Mouse (Mus musculus): ENCODE measurements around the gene Calr3. TPM values are rescaled to one million over a fixed set of nuclear protein-coding genes. Genes with fewer than 3 reads are reported as not detected.

The Calr3 gene
- polyA plus RNA-seq (2021; fragmentation: Nextera tagmentation), result 1.0 and 1.5 TPM in 2 replicates
- long read RNA-seq, experiment 1, transcript Calr3-201 (9 exons, 1,769 nt), result major isoform, 5 of 6 reads
- long read RNA-seq, experiment 1, partial matches to known transcripts, result 0 of 6 reads
- long read RNA-seq, experiment 1, other reads (novel, unspliced or antisense), result 0 of 6 reads
- long read RNA-seq, experiment 2, partial matches to known transcripts, result 0 of 5 reads
- long read RNA-seq, experiment 2, other reads (novel, unspliced or antisense), result 1 of 5 reads

DNA sequence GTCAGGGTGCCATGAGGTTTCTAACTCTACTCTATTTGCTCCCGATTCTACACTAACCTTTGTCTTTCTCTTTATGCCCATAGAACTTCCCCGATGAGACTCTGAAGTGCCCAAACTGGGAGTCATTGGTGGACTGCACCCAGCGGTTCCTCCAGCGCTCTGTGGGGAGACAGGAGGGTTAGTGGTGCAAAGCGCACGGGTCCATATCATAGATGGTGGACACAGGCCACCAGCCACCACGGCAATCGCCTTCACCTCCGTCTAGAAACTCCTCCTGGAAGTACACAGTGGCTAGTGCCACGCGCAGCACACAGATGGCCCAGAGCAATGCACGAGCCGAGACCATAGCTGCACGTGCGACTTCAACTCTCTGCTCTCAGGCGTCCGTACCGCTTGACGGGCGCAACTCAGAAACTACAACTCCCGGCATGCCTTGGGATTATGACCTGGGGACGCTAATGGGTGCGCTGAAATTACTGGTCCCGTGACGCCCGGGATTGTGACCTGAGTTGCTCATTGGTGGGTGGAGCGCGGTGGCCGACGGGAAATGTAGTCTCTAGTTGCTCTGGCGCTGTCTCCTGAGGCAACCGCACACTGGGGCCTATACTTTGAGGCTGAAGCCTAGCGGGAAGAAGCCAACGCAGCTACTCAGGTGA, at the start of gene Calr3, which contains the start of gene 1700030K09Rik:
TSS of gene Calr3 (minus strand) at position 533 of the 656 bp plus-strand sequence.
TSS of gene 1700030K09Rik (plus strand) at position 543 of the 656 bp plus-strand sequence.

DNA sequence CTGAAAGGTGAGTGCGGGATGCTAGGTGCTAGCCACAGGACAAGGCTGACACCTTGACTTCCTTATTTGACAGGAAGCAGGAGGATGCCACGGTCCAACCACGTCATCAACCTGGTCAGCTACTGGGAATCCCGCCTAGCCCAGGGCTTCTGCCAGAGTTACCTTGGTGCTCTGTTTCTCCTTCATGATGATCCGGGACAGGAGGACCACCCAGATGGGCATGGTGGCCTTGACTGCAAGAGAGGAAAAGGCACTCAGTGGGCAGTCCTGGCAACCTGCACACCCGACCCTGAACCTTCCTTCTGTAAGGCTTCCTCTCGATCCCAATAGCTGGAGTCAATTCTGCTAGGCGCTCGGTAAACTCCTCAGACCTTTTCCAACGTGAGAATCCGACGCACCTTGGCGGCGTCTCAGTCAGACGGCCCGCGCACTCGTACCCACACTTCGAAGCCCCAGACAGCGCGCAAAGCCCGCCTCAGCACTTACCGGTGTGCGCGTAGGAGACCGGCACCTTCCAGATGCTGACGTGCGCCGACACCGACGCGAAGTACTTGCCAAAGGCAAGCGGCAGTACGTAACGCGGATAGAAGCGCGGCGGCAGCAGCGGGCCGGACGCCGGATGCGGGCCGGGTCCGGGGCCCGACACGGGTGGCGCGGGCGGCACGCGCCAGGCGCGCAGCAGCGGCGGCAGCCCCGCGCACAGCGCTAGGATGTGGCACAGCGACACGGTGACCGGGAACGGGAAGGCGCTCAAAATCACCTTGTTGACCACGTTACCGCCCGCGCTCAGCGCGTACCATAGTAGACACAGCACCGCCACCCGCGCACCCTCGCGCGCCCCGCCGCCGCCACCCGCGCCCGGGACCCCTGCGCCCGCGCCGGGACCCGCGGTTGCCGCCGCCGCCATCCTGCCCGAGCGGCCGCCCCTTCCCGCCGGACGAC, 48.3 kb upstream of the Calr3 start, which contains the start of gene Slc35e1:
TSS of gene Slc35e1 (minus strand) at position 935 of the 942 bp plus-strand sequence.

DNA sequence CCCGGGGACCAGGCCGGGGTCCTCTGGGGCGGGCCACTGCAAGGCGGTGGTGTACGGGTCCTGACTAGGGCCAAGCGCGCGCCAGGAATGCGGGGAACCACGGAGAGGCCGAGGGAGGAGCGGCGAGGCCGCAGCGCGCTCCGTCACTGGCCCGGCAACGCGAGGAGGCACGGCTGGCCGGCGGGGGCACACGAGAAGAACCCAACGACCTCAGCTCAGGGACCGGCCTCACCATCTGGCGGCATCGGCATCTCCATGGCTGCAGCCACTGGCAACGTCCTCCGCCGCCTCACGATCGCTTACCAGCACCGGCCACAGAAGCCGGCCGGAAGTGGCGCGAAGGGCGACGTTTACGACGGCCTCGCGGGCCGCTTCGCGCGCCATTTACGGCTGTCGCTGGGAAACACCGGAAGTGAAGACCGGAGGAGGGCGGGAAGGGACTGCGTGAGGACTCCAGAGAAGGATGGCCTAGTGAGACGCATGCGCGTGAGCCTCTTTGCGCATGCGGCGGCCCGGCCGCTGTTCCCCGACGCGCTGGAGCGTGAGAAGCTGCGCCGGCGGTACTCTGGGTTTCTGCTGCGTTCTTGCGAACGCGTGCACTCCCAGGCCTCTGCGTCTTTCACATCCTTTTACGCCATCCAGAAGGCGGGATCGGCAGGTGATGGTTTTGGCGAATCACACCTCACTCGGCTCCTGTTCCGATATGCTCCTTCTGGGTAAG, 31.3 kb upstream of the Calr3 start, which contains the start of gene Cherp:
TSS of gene Cherp (minus strand) at position 401 of the 721 bp plus-strand sequence.

DNA sequence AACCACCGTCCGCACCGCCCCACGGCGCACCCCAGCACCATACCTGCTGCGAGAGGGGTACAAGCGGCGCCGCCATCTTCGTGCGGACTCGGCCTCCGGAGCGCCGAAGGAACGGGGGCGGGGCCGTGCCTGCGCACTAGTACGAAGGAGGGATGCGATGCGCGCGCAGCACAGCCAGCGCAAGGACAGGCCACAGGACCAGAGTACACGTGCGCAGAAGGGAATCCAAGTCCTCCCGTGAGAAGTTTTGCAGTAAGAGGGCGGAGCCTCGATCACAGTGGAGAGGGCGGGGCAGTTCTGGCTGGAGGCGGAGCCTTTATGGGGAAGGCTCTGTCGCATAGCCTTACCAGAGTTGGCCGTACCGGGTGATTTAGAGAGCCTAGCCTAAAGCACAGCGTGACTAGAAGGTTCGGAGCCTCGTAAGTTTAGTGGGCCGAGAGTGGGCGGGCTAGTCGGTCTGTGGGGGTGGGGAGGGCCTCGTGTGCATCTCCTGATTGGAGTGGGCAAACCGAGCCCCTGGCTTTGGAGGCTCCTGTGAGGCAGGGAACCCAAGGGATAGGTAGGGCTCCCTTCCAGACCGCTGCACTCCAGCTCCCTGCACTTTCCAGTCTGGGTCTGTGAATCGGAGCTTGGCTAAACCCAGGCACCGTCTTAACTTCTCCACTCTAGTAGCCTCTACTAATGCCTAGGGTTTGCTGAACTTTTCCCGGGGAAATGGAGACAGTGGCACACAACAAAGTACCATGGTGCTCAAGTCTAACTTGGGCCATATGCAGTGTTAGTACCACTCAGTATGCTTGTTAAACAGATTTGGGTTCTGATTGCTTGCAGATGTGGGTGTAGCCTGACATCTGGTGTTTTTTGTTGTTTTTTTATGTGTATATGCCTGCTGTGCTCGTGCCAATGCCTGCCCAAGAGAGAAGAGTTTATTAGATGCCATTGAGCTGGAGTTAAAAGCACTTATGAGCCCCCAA, 22.0 kb downstream of the Calr3 start, which contains the start of gene Eps15l1:
TSS of gene Eps15l1 (minus strand) at position 99 of the 974 bp plus-strand sequence.

Other genes with a start within 250 kb of the Calr3 start
- gene Cib3, start 231.0 kb downstream of the Calr3 start, polyA plus RNA-seq (2021; fragmentation: Nextera tagmentation), result not detected in 2 replicates
- not detected in 2 replicates for gene Gm11034, start 230.2 kb downstream of the Calr3 start, polyA plus RNA-seq (2021; fragmentation: Nextera tagmentation)
- gene Fam32a, start 224.1 kb downstream of the Calr3 start, polyA plus RNA-seq (2021; fragmentation: Nextera tagmentation), result 48.0 and 64.8 TPM in 2 replicates
- 80.9 and 92.7 TPM in 2 replicates for gene Ap1m1, start 203.9 kb downstream of the Calr3 start, polyA plus RNA-seq (2021; fragmentation: Nextera tagmentation)
- 7.1 and 8.5 TPM in 2 replicates for gene Gm10282, start 138.6 kb downstream of the Calr3 start, polyA plus RNA-seq (2021; fragmentation: Nextera tagmentation)
- 0.70 and 14.4 TPM in 2 replicates for gene Klf2, start 124.8 kb downstream of the Calr3 start, polyA plus RNA-seq (2021; fragmentation: Nextera tagmentation)
- 19.7 and 21.9 TPM in 2 replicates for gene Eps15l1, start 22.4 kb downstream of the Calr3 start, polyA plus RNA-seq (2021; fragmentation: Nextera tagmentation)
- 6.7 and 7.6 TPM in 2 replicates for gene 1700030K09Rik, start within 50 bp of the Calr3 start, polyA plus RNA-seq (2021; fragmentation: Nextera tagmentation)
- gene Cherp, start 31.4 kb upstream of the Calr3 start, polyA plus RNA-seq (2021; fragmentation: Nextera tagmentation), result 16.7 and 33.9 TPM in 2 replicates
- gene Slc35e1, start 48.7 kb upstream of the Calr3 start, polyA plus RNA-seq (2021; fragmentation: Nextera tagmentation), result 4.6 and 5.0 TPM in 2 replicates
- gene Med26, start 104.4 kb upstream of the Calr3 start, polyA plus RNA-seq (2021; fragmentation: Nextera tagmentation), result 2.9 and 7.0 TPM in 2 replicates
- 97.9 and 129 TPM in 2 replicates for gene Smim7, start 127.2 kb upstream of the Calr3 start, polyA plus RNA-seq (2021; fragmentation: Nextera tagmentation)
- 93.1 and 106 TPM in 2 replicates for gene Tmem38a, start 128.2 kb upstream of the Calr3 start, polyA plus RNA-seq (2021; fragmentation: Nextera tagmentation)
- 4.0 and 5.1 TPM in 2 replicates for gene Nwd1, start 202.8 kb upstream of the Calr3 start, polyA plus RNA-seq (2021; fragmentation: Nextera tagmentation)

Measured in left cerebral cortex, adult 6 months (tissue).